ENCODE assay signal across 10 mouse cellular contexts in genomic region chr7:127869149-127869810, GRCm38 (mm10). TPM values are rescaled to one million over a fixed set of nuclear protein-coding genes. Genes with fewer than 3 reads are reported as not detected.
DNase-seq lines count a peak whose midpoint lies in the region; ATAC-seq and TF ChIP-seq lines count a peak whose summit lies in the region.
"Had no signal": no experiment of that assay in that cellular context is flagged by ENCODE, and none has a peak within 500 bp of the region (broad histone marks: within the 10 kb centered on the region; RNA-seq: fewer than 3 reads in every experiment).

No protein-coding gene starts in this region.

- no peak for DNase-seq in left cerebral cortex, adult 2 months (ENCODE audit: extremely low spot score in 1 of 2, low spot score in 2 of 2)
- DNase-seq in left cerebral cortex, postnatal 4 days = no peak
- peak; percentile 77 for DNase-seq in retina, adult 2 months (ENCODE audit: low read depth, low spot score)
- DNase-seq in cerebellum, postnatal 4 days (ENCODE audit: low spot score in 2 of 2) = no peak

- H3K4me2 ChIP-seq in forebrain, embryonic 13.5 days = no peak overlapping the region
- no peak overlapping the region for H3K4me2 ChIP-seq in forebrain, embryonic 16.5 days (ENCODE audit: low read length)
- no peak overlapping the region for H3K4me2 ChIP-seq in heart, embryonic 12.5 days

- intact Hi-C loops in left cerebral cortex, adult 2 months (cut with DNase I) = loop anchor here (2.0 kb wide), 1 partner anchor 16 kb away; no protein-coding TSS in a partner anchor
- intact Hi-C loops in left cerebral cortex, postnatal 4 days (cut with DNase I) = no loop called here

- H3K4me3 ChIP-seq in forebrain, embryonic 13.5 days = no peak overlapping the region
- no peak overlapping the region for H3K4me3 ChIP-seq in forebrain, embryonic 16.5 days (replicated peaks; ENCODE audit: low read length)
- H3K4me3 ChIP-seq in left cerebral cortex, adult 2 months = no peak overlapping the region
- H3K4me3 ChIP-seq in heart, embryonic 12.5 days = no peak overlapping the region

- H3K9me3 ChIP-seq in forebrain, embryonic 13.5 days (replicated peaks) = no peaks in the 10 kb centered on the region
- no peaks in the 10 kb centered on the region for H3K9me3 ChIP-seq in forebrain, embryonic 16.5 days (ENCODE audit: control insufficient read depth, low read length)
- H3K9me3 ChIP-seq in heart, embryonic 12.5 days (replicated peaks) = no peaks in the 10 kb centered on the region

- 0 out of 2 replicates have a peak overlapping the region, but pooled peaks have one; percentile 44 for H3K27ac ChIP-seq in forebrain, embryonic 13.5 days
- H3K27ac ChIP-seq in forebrain, embryonic 16.5 days (ENCODE audit: low read length) = no peak overlapping the region
- peak overlapping the region; percentile 58 for H3K27ac ChIP-seq in left cerebral cortex, adult 2 months
- no peak overlapping the region for H3K27ac ChIP-seq in heart, embryonic 12.5 days (ENCODE audit: poor library complexity, severe bottlenecking)

- WGBS in forebrain, embryonic 13.5 days = 69% methylated on average over 3 of the region's 3 CpGs
- WGBS in forebrain, embryonic 16.5 days = 61% methylated on average over 3 of the region's 3 CpGs
- WGBS in heart, embryonic 12.5 days = 78% methylated on average over 3 of the region's 3 CpGs

- no peak overlapping the region for H3K9ac ChIP-seq in forebrain, embryonic 13.5 days
- no peak overlapping the region for H3K9ac ChIP-seq in forebrain, embryonic 16.5 days (replicated peaks; ENCODE audit: low read depth, low read length)
- peak overlapping the region; percentile 2; the same call in 1 of the 2 replicates for H3K9ac ChIP-seq in heart, embryonic 12.5 days

- ATAC-seq in forebrain, embryonic 13.5 days = no peak
- no peak for ATAC-seq in forebrain, embryonic 16.5 days
- no peak for ATAC-seq in heart, embryonic 12.5 days (ENCODE audit: insufficient number of reproducible peaks, low FRiP score)
- ATAC-seq in CD4-positive, CD25-positive, alpha-beta regulatory T cell, adult 4 months = no peak

- H3K4me1 ChIP-seq in forebrain, embryonic 13.5 days = peaks cover 15% of the 10 kb centered on the region
- H3K4me1 ChIP-seq in forebrain, embryonic 16.5 days (replicated peaks; ENCODE audit: control insufficient read depth, insufficient read depth, low read length) = peaks cover 15% of the 10 kb centered on the region
- peaks cover 13% of the 10 kb centered on the region for H3K4me1 ChIP-seq in heart, embryonic 12.5 days (replicated peaks)

- no peaks in the 10 kb centered on the region for H3K27me3 ChIP-seq in forebrain, embryonic 13.5 days
- H3K27me3 ChIP-seq in forebrain, embryonic 16.5 days (replicated peaks; ENCODE audit: control insufficient read depth, insufficient read depth, low read length) = no peaks in the 10 kb centered on the region
- no peaks in the 10 kb centered on the region for H3K27me3 ChIP-seq in heart, embryonic 12.5 days (replicated peaks)

- H3K36me3 ChIP-seq in forebrain, embryonic 13.5 days (ENCODE audit: poor library complexity, severe bottlenecking) = peaks cover 66% of the 10 kb centered on the region
- peaks cover 26% of the 10 kb centered on the region for H3K36me3 ChIP-seq in forebrain, embryonic 16.5 days (ENCODE audit: control insufficient read depth, insufficient read depth)
- peaks cover 57% of the 10 kb centered on the region for H3K36me3 ChIP-seq in heart, embryonic 12.5 days

- no peak for TF ChIP-seq CTCF in left cerebral cortex, adult 2 months (IDR thresholded peaks at IDR 0.05)

RNA-seq across cellular contexts. Expression of gene Zfp646, which starts 6.7 kb away (rescaled TPM):
- 12.9 and 15.5 TPM in 2 replicates for polyA plus RNA-seq in forebrain, embryonic 13.5 days (2015; fragmentation: Nextera tagmentation; extraction: Ambion mirVana)
- 14.4 and 15.4 TPM in 2 replicates for polyA plus RNA-seq in forebrain, embryonic 16.5 days (2015; fragmentation: Nextera tagmentation; extraction: Ambion mirVana)
- total RNA-seq in left cerebral cortex, adult 2 months (2021) = 10 to 100 TPM; 34.2 to 34.6 TPM
- 10 to 100 TPM; 36.3 to 38.0 TPM for total RNA-seq in left cerebral cortex, postnatal 4 days (2021)
- polyA plus RNA-seq in heart, embryonic 12.5 days (2016; fragmentation: Nextera tagmentation; extraction: Ambion mirVana) = 11.5 and 12.9 TPM in 2 replicates
- polyA plus RNA-seq in CD4-positive, CD25-positive, alpha-beta regulatory T cell, adult 4 months (2017; shearing (Covaris generic)) = 10 to 100 TPM; 25.1 to 29.0 TPM

RNA-seq across cellular contexts. Expression of gene Zfp668, which starts 7.3 kb away (rescaled TPM):
- polyA plus RNA-seq in forebrain, embryonic 13.5 days (2015; fragmentation: Nextera tagmentation; extraction: Ambion mirVana) = 39.1 and 44.8 TPM in 2 replicates
- 43.4 and 45.4 TPM in 2 replicates for polyA plus RNA-seq in forebrain, embryonic 16.5 days (2015; fragmentation: Nextera tagmentation; extraction: Ambion mirVana)
- 10 to 100 TPM; 23.3 to 24.1 TPM for total RNA-seq in left cerebral cortex, adult 2 months (2021)
- total RNA-seq in left cerebral cortex, postnatal 4 days (2021) = 10 to 100 TPM; 33.1 to 36.4 TPM
- 11.4 and 13.0 TPM in 2 replicates for polyA plus RNA-seq in heart, embryonic 12.5 days (2016; fragmentation: Nextera tagmentation; extraction: Ambion mirVana)
- polyA plus RNA-seq in CD4-positive, CD25-positive, alpha-beta regulatory T cell, adult 4 months (2017; shearing (Covaris generic)) = 10 to 100 TPM in 1 of 2 experiments, 1 to 10 TPM in 1; 9.0 to 10.6 TPM

RNA-seq across cellular contexts. Expression of gene Prss53, which starts 21.5 kb away (rescaled TPM):
- polyA plus RNA-seq in forebrain, embryonic 13.5 days (2015; fragmentation: Nextera tagmentation; extraction: Ambion mirVana) = 0.66 and 0.77 TPM in 2 replicates
- 0.87 and 1.3 TPM in 2 replicates for polyA plus RNA-seq in forebrain, embryonic 16.5 days (2015; fragmentation: Nextera tagmentation; extraction: Ambion mirVana)
- 1 to 10 TPM; 2.1 to 2.8 TPM for total RNA-seq in left cerebral cortex, adult 2 months (2021)
- total RNA-seq in left cerebral cortex, postnatal 4 days (2021) = under 1 TPM; 0.54 to 0.90 TPM
- 1.5 and 1.7 TPM in 2 replicates for polyA plus RNA-seq in heart, embryonic 12.5 days (2016; fragmentation: Nextera tagmentation; extraction: Ambion mirVana)
- polyA plus RNA-seq in CD4-positive, CD25-positive, alpha-beta regulatory T cell, adult 4 months (2017; shearing (Covaris generic)) = 1 to 10 TPM in 1 of 2 experiments, under 1 TPM in 1; 0.85 to 1.2 TPM

RNA-seq across cellular contexts. Expression of gene Gm21974, which starts 26.0 kb away (rescaled TPM):
- polyA plus RNA-seq in forebrain, embryonic 13.5 days (2015; fragmentation: Nextera tagmentation; extraction: Ambion mirVana) = not detected in 2 replicates
- not detected in 2 replicates for polyA plus RNA-seq in forebrain, embryonic 16.5 days (2015; fragmentation: Nextera tagmentation; extraction: Ambion mirVana)
- total RNA-seq in left cerebral cortex, adult 2 months (2021) = not detected
- total RNA-seq in left cerebral cortex, postnatal 4 days (2021) = not detected
- polyA plus RNA-seq in heart, embryonic 12.5 days (2016; fragmentation: Nextera tagmentation; extraction: Ambion mirVana) = not detected in 2 replicates
- not detected for polyA plus RNA-seq in CD4-positive, CD25-positive, alpha-beta regulatory T cell, adult 4 months (2017; shearing (Covaris generic))
- polyA plus RNA-seq: cortical plate, adult 2 months; small intestine, adult 2 months had no signal

RNA-seq across cellular contexts. Expression of gene Vkorc1, which starts 26.1 kb away (rescaled TPM):
- polyA plus RNA-seq in forebrain, embryonic 13.5 days (2015; fragmentation: Nextera tagmentation; extraction: Ambion mirVana) = 55.8 and 59.5 TPM in 2 replicates
- 63.9 and 74.4 TPM in 2 replicates for polyA plus RNA-seq in forebrain, embryonic 16.5 days (2015; fragmentation: Nextera tagmentation; extraction: Ambion mirVana)
- total RNA-seq in left cerebral cortex, adult 2 months (2021) = 10 to 100 TPM; 22.0 to 23.4 TPM
- 10 to 100 TPM; 27.4 to 28.2 TPM for total RNA-seq in left cerebral cortex, postnatal 4 days (2021)
- 86.6 and 106 TPM in 2 replicates for polyA plus RNA-seq in heart, embryonic 12.5 days (2016; fragmentation: Nextera tagmentation; extraction: Ambion mirVana)
- polyA plus RNA-seq in CD4-positive, CD25-positive, alpha-beta regulatory T cell, adult 4 months (2017; shearing (Covaris generic)) = 10 to 100 TPM; 43.3 to 58.0 TPM

Comparison
In these comparisons a context has a peak if more than half of its experiments do, and no peak if none do; other contexts are left out.
1. H3K27ac ChIP-seq: peak in forebrain, embryonic 13.5 days (single experiment) and left cerebral cortex, adult 2 months (single experiment); none in forebrain, embryonic 16.5 days (single experiment) and heart, embryonic 12.5 days (single experiment).